Mouse (Mus musculus): Measurements from ENCODE around the gene Myo10. TPM values are rescaled to one million over a fixed set of nuclear protein-coding genes. Genes with fewer than 3 reads are reported as not detected.

Myo10 gene
- polyA plus RNA-seq, 1 experiment = 8.2 TPM

- Histone ChIP-seq H3K4me1 (peaks cover 18% of the 10 kb centered on the region), H3K36me3 (replicated peaks; ENCODE audit: low read length) (peaks cover 63% of the 10 kb centered on the region), H3K27me3 (replicated peaks) (no peaks in the 10 kb centered on the region), H3K4me3 (replicated peaks) (no peak overlapping the region), H3K9me3 (no peaks in the 10 kb centered on the region)
- TF ChIP-seq GATA1 (IDR thresholded peaks at IDR 0.05; ENCODE audit: borderline replicate concordance, low read length) = no peak
- no peak for TF ChIP-seq FLI1 (IDR thresholded peaks at IDR 0.05; ENCODE audit: low read length)
Observed at GRCm38 (mm10) chr15:25685186-25685585, 62.9 kb downstream of the Myo10 start.

GRCm38 (mm10) chr15:25688424-25689283 lies 66.3 kb downstream of the Myo10 start:
- Histone ChIP-seq H3K4me3 (replicated peaks) (no peak overlapping the region), H3K27me3 (replicated peaks) (no peaks in the 10 kb centered on the region), H3K4me1 (peaks cover 23% of the 10 kb centered on the region), H3K9me3 (no peaks in the 10 kb centered on the region), H3K36me3 (replicated peaks; ENCODE audit: low read length) (peaks cover 65% of the 10 kb centered on the region)
- TF ChIP-seq FLI1 (IDR thresholded peaks at IDR 0.05; ENCODE audit: low read length) (no peak), GATA1 (IDR thresholded peaks at IDR 0.05; ENCODE audit: borderline replicate concordance, low read length) (no peak)

GRCm38 (mm10) chr15:25689477-25689876 lies 67.2 kb downstream of the Myo10 start:
- Histone ChIP-seq H3K36me3 (replicated peaks; ENCODE audit: low read length) (peaks cover 69% of the 10 kb centered on the region), H3K4me3 (replicated peaks) (no peak overlapping the region), H3K9me3 (no peaks in the 10 kb centered on the region), H3K4me1 (peaks cover 29% of the 10 kb centered on the region), H3K27me3 (replicated peaks) (no peaks in the 10 kb centered on the region)
- no peak for TF ChIP-seq FLI1 (IDR thresholded peaks at IDR 0.05; ENCODE audit: low read length)
- no peak for TF ChIP-seq GATA1 (IDR thresholded peaks at IDR 0.05; ENCODE audit: borderline replicate concordance, low read length)

- Histone ChIP-seq H3K4me1 (peaks cover 34% of the 10 kb centered on the region), H3K9me3 (no peaks in the 10 kb centered on the region), H3K36me3 (replicated peaks; ENCODE audit: low read length) (peaks cover 68% of the 10 kb centered on the region), H3K4me3 (replicated peaks) (no peak overlapping the region), H3K27me3 (replicated peaks) (no peaks in the 10 kb centered on the region)
- TF ChIP-seq FLI1 (IDR thresholded peaks at IDR 0.05; ENCODE audit: low read length) (no peak), GATA1 (IDR thresholded peaks at IDR 0.05; ENCODE audit: borderline replicate concordance, low read length) (no peak)
Observed at GRCm38 (mm10) chr15:25690066-25690745, 67.9 kb downstream of the Myo10 start.

- H3K4me1 ChIP-seq = peaks cover 39% of the 10 kb centered on the region
- H3K36me3 ChIP-seq (replicated peaks; ENCODE audit: low read length) = peaks cover 64% of the 10 kb centered on the region
- H3K27me3 ChIP-seq (replicated peaks) = no peaks in the 10 kb centered on the region
- TF ChIP-seq GATA1 (IDR thresholded peaks at IDR 0.05; ENCODE audit: borderline replicate concordance, low read length) (no peak), FLI1 (IDR thresholded peaks at IDR 0.05; ENCODE audit: low read length) (no peak)
- H3K4me3 ChIP-seq (replicated peaks) = no peak overlapping the region
- no peaks in the 10 kb centered on the region for H3K9me3 ChIP-seq
Observed at GRCm38 (mm10) chr15:25690746-25691105, 68.4 kb downstream of the Myo10 start.

GRCm38 (mm10) chr15:25692254-25692950 lies 70.1 kb downstream of the Myo10 start:
- H3K4me3 ChIP-seq (replicated peaks) = no peak overlapping the region
- TF ChIP-seq GATA1 (IDR thresholded peaks at IDR 0.05; ENCODE audit: borderline replicate concordance, low read length) (no peak), FLI1 (IDR thresholded peaks at IDR 0.05; ENCODE audit: low read length) (no peak)
- no peaks in the 10 kb centered on the region for H3K27me3 ChIP-seq (replicated peaks)
- H3K9me3 ChIP-seq = no peaks in the 10 kb centered on the region
- H3K36me3 ChIP-seq (replicated peaks; ENCODE audit: low read length) = peaks cover 52% of the 10 kb centered on the region
- H3K4me1 ChIP-seq = peaks cover 45% of the 10 kb centered on the region

GRCm38 (mm10) chr15:25693708-25694107 lies 71.4 kb downstream of the Myo10 start:
- Histone ChIP-seq H3K4me1 (peaks cover 52% of the 10 kb centered on the region), H3K27me3 (replicated peaks) (no peaks in the 10 kb centered on the region), H3K9me3 (no peaks in the 10 kb centered on the region), H3K4me3 (replicated peaks) (no peak overlapping the region), H3K36me3 (replicated peaks; ENCODE audit: low read length) (peaks cover 43% of the 10 kb centered on the region)
- TF ChIP-seq FLI1 (IDR thresholded peaks at IDR 0.05; ENCODE audit: low read length) = no peak
- no peak for TF ChIP-seq GATA1 (IDR thresholded peaks at IDR 0.05; ENCODE audit: borderline replicate concordance, low read length)

- no peaks in the 10 kb centered on the region for H3K27me3 ChIP-seq (replicated peaks)
- H3K4me3 ChIP-seq (replicated peaks) = no peak overlapping the region
- H3K36me3 ChIP-seq (replicated peaks; ENCODE audit: low read length) = peaks cover 33% of the 10 kb centered on the region
- H3K9me3 ChIP-seq = no peaks in the 10 kb centered on the region
- H3K4me1 ChIP-seq = peaks cover 55% of the 10 kb centered on the region
- TF ChIP-seq GATA1 (IDR thresholded peaks at IDR 0.05; ENCODE audit: borderline replicate concordance, low read length) (no peak), FLI1 (IDR thresholded peaks at IDR 0.05; ENCODE audit: low read length) (no peak)
Observed at GRCm38 (mm10) chr15:25694749-25695148, 72.4 kb downstream of the Myo10 start.

GRCm38 (mm10) chr15:25695253-25695652 lies 72.9 kb downstream of the Myo10 start:
- H3K4me1 ChIP-seq = peaks cover 54% of the 10 kb centered on the region
- H3K9me3 ChIP-seq = no peaks in the 10 kb centered on the region
- H3K27me3 ChIP-seq (replicated peaks) = no peaks in the 10 kb centered on the region
- no peak overlapping the region for H3K4me3 ChIP-seq (replicated peaks)
- peaks cover 29% of the 10 kb centered on the region for H3K36me3 ChIP-seq (replicated peaks; ENCODE audit: low read length)
- no peak for TF ChIP-seq FLI1 (IDR thresholded peaks at IDR 0.05; ENCODE audit: low read length)

GRCm38 (mm10) chr15:25695883-25696282 lies 73.6 kb downstream of the Myo10 start:
- Histone ChIP-seq H3K36me3 (replicated peaks; ENCODE audit: low read length) (peaks cover 31% of the 10 kb centered on the region), H3K9me3 (no peaks in the 10 kb centered on the region), H3K4me1 (peaks cover 54% of the 10 kb centered on the region), H3K27me3 (replicated peaks) (no peaks in the 10 kb centered on the region), H3K4me3 (replicated peaks) (no peak overlapping the region)
- TF ChIP-seq GATA1 (IDR thresholded peaks at IDR 0.05; ENCODE audit: borderline replicate concordance, low read length) = no peak
- TF ChIP-seq FLI1 (IDR thresholded peaks at IDR 0.05; ENCODE audit: low read length) = no peak
